Mouse (Mus musculus) gastrocnemius, adult 2 months (tissue): ENCODE data around the gene Ahdc1. TPM values are rescaled to one million over a fixed set of nuclear protein-coding genes. Genes with fewer than 3 reads are reported as not detected.

ENCODE experiments used
- DNase-seq: peaks from one replicate; pipeline ENCODE4 v3.0.0; 2022
- H3K27ac ChIP-seq: fragments of 200-600 bp; 2 replicates; pipeline ENCODE4 v1.8.1; 2022; ENCODE audit warnings: mild to moderate bottlenecking
- H3K4me3 ChIP-seq: fragments of 200-600 bp; 2 replicates; pipeline ENCODE4 v1.8.1; 2022; ENCODE audit warnings: mild to moderate bottlenecking, moderate library complexity
- CTCF ChIP-seq: fragments of 200-600 bp; IDR thresholded peaks from 2 replicates; pipeline ENCODE4 v1.8.1; 2022; ENCODE audit warnings: antibody characterized with exemption, mild to moderate bottlenecking, moderate library complexity
- intact Hi-C: fragments of 180-260 bp; cut with DNase I; formaldehyde crosslinking; loops from one replicate; pipeline ENCODE4 v1.15.1; 2025
- total RNA-seq, 2 experiments: library from RNA; stranded (reverse); gene quantifications; 2 replicates each; pipeline ENCODE4 v1.2.3; 2021

Gene Ahdc1
- total RNA-seq, 2 experiments from 2014 or later, result 30.2 to 55.1 TPM

GRCm38 (mm10) chr4:133047353-133048105 lies 36.5 kb downstream of the Ahdc1 start:
- DNase-seq, result peak; percentile 41
- intact Hi-C loops, result no loop called here
- TF ChIP-seq CTCF, result no peak
- Histone ChIP-seq H3K27ac (peak overlapping the region; percentile 94), H3K4me3 (peak overlapping the region; percentile 11)

DNA sequence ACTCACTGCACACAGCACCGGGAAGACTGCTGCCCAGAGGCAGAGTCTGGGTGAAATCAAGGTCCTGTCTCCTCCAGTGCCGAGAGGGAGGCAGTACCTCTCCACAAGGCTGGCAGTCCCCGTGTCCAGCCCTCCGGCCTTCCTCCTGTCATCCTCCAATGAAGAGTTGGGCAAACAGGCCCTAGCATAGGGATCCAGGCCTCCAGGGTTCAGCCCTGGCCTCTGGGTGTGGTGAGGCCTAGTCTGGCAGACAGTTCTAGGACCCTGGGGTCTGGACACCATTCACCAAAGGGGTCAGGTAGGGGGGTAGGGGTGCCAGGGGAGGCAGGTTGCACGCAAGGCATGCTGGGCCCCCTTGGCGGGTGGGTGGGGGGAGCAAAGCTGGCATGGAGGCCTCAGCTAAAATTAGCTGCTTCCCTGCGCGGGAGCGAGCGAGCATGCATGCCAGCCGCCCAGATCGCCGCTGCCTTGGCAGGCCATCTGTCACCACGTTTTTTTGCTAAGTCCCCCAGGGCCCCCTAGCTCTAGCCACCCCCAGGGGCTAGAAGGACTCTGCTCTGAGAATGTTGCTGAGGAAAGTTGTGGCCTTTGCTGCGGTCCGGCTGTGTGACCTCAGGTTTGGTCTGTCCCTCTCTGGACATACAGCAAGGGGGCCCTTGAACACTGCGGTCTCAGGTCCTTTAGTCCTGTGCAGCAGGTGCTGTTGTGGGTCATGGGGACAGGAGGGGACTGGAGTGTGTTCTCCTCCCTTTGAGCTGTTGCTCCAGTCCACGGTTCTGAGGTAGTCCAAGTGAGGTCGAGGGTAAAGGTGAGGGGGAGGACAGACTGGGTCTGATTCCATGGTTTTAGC lies 38.2 kb downstream of the Ahdc1 start:
- Histone ChIP-seq H3K4me3 (peak overlapping the region; percentile 51), H3K27ac (peak overlapping the region; percentile 94)
- intact Hi-C loops, result no loop called here
- peak; percentile 79 for DNase-seq
- TF ChIP-seq CTCF, result no peak

- TF ChIP-seq CTCF, result no peak
- peak; percentile 66 for DNase-seq
- intact Hi-C loops, result no loop called here
- Histone ChIP-seq H3K4me3 (peak overlapping the region; percentile 51), H3K27ac (peak overlapping the region; percentile 94)
Measured at GRCm38 (mm10) chr4:133050196-133050836, 39.3 kb downstream of the Ahdc1 start.

DNA sequence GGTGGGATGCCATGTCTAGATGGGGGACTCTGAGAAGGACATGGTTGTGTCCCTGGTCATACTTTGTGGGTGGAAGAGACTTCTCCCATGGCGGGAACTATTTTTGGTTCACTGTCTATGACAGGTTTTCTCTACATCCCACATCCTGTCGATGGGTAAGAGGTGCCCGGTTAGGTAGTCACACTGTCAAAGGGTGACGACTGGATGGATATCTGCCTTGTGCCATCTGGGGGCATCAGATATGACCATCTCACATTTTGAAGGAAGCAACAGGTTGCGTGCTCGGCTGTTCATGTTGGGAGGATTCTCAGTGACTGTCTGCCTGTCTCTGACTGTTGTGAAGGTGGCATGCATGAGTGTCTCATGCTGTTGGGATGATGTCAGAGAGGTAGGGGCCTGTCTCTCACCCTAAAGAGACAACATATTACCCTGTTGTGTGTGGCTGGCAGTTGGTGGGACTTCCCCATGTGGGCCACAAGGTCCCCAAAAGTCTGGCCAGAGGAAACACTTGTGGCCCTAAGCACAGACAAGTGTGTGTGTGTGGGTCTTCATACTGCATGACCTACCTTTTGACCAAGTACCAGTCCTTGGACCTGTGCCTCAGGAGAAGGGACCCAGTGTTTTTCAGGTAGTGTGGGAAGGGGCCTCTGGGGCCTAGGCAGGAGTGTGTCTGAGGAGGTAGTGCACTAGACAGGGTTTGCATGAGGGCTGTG lies 39.9 kb downstream of the Ahdc1 start:
- H3K27ac ChIP-seq, result peak overlapping the region; percentile 94
- no peak for DNase-seq
- TF ChIP-seq CTCF, result no peak
- intact Hi-C loops, result no loop called here
- H3K4me3 ChIP-seq, result peak overlapping the region; percentile 38

GRCm38 (mm10) chr4:133051550-133051865 lies 40.4 kb downstream of the Ahdc1 start:
- peak overlapping the region; percentile 94 for H3K27ac ChIP-seq
- DNase-seq, result peak; percentile 31
- intact Hi-C loops, result no loop called here
- peak overlapping the region; percentile 38 for H3K4me3 ChIP-seq
- no peak for TF ChIP-seq CTCF

DNA sequence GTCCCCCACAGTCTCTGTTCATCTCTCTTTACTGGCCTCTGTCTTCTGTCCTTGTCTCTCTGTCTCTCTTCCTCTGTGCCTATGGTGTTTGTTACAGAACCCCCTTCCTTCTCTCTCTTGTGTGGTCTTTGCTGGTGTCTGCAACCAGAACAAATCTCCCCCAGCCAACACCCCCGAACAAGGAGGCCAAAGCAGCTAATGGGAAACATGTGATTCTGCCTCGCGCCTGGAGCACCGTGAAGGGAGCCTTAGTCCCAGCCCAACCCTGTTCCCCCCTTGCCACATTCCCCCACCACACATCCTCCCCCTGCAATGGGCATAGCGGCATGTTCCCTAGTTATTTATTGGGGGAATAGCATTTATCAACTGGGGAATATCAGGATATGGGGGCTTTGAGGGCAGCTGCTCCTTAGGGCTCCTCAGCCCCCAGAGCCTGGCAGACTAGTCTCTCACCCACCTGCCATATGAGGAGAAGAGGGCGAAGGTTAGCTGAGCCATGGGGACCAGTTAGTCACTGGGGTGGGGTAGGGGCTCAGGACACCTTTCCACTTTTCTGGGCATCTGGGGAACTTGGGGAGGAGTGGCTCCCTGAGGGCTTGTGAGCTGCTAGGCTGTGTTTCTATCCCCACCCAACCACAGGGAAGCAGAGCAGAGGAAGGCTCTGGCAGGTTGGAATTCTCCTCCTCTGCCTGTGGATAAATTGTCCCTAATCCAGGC lies 41.1 kb downstream of the Ahdc1 start:
- peak overlapping the region; percentile 38 for H3K4me3 ChIP-seq
- peak overlapping the region; percentile 94 for H3K27ac ChIP-seq
- intact Hi-C loops, result no loop called here
- TF ChIP-seq CTCF, result no peak
- DNase-seq, result peak; percentile 45

DNA sequence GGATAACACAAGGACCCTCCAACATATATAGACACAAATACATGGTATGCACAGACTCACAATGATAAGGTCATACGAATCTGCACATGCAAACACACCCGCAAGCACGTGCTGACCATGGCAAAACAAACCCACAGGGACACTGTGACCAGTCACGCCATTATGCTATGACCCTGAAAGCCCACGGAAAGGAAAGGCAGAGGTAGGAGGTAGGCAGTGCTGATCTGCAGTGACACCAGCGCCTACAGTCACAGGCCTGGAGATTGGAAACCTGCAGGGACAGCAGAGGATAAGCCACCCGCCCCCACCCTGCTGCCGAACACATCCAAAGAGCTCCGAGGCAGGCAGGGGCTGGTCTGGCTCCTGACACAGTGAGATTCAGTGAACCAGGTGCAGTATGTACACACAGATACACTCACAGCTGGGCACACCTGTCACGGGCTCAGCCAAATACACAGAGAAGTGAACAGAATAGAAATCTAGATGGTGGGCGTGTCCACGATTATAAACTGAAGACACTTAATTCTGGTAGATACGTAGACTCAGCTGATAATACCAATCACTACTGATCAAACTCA lies 42.0 kb downstream of the Ahdc1 start:
- intact Hi-C loops, result no loop called here
- DNase-seq, result peak; percentile 21
- Histone ChIP-seq H3K27ac (peak overlapping the region; percentile 94), H3K4me3 (no peak overlapping the region)
- TF ChIP-seq CTCF, result no peak

GRCm38 (mm10) chr4:133054530-133054929 lies 43.5 kb downstream of the Ahdc1 start:
- Histone ChIP-seq H3K27ac (peak overlapping the region; percentile 94), H3K4me3 (no peak overlapping the region)
- intact Hi-C loops, result no loop called here
- no peak for TF ChIP-seq CTCF
- no peak for DNase-seq

DNA sequence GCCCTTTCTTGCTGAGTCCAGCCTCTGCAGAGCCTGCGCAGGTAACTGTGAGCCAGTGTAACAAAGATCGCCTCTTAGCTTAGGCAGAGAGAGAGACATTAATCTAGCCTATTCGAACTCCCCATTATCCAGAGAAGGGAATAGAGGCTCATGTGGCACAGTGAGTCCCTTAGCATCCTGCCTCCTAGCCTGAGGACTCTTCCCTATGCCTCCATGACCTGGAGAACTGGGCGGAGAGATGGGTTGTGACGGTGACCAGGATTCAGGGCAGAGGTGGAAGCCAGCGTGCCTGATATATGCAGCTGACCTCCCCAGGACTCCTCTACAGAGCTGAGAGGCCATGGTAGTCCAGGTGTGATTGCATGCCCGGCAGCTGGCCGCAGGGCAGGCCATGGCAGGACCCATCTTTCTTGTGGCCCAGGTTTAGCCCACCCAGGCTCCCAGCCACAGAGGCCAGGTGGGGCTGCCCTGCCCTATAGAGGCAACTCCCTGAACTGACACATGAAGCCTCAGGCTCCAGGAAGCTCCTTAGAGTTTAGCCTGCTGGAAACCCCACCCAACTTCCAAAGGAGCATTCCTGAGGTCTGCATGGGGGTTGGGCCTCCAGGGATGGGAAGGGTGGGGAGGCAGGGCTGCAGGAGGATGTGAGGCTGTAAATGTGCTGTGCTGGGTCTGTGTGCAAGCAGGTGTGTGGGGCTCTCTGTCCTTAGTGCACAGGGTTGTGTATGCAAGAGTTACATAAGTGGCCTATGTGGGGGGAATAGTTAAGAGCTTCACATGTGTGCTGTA lies 44.3 kb downstream of the Ahdc1 start:
- DNase-seq, result peak; percentile 28
- H3K27ac ChIP-seq, result peak overlapping the region; percentile 94
- H3K4me3 ChIP-seq, result peak overlapping the region; percentile 60
- intact Hi-C loops, result no loop called here
- TF ChIP-seq CTCF, result no peak

GRCm38 (mm10) chr4:133056069-133056890 lies 45.2 kb downstream of the Ahdc1 start:
- Histone ChIP-seq H3K4me3 (peak overlapping the region; percentile 60), H3K27ac (peak overlapping the region; percentile 94)
- TF ChIP-seq CTCF, result peak; percentile 98
- peak; percentile 85 for DNase-seq
- intact Hi-C loops, result loop anchor here (1.0 kb wide), 1 partner anchor 45 kb away; the partner anchor contains the start of gene Ahdc1
